Mouse (Mus musculus) thymus, adult 2 months (tissue): ENCODE results near the gene Irx3. TPM values are rescaled to one million over a fixed set of nuclear protein-coding genes. Genes with fewer than 3 reads are reported as not detected.
A peak's percentile ranks its signal among the peaks of the same experiment; 100 is the strongest.

Experiments
- DNase-seq: peaks from one replicate; pipeline ENCODE4 v3.0.0; 2021
- H3K27ac ChIP-seq: fragments of 200-500 bp; 2 replicates; pipeline ENCODE4 v1.5.1; 2012; ENCODE audit warnings: low read length, control low read depth; ENCODE audit not compliant: control insufficient read depth, insufficient read depth
- H3K27me3 ChIP-seq: fragments of 200-500 bp; 2 replicates; pipeline ENCODE4 v1.6.1; 2012; ENCODE audit warnings: mild to moderate bottlenecking, low read length, moderate library complexity, mixed read lengths; ENCODE audit not compliant: control insufficient read depth, insufficient read depth
- H3K36me3 ChIP-seq: fragments of 200-500 bp; 2 replicates; pipeline ENCODE4 v1.6.1; 2012; ENCODE audit warnings: mild to moderate bottlenecking, low read length, moderate library complexity; ENCODE audit not compliant: control insufficient read depth, insufficient read depth
- H3K4me1 ChIP-seq: fragments of 200-500 bp; replicated peaks from 2 replicates; pipeline ENCODE4 v1.6.1; 2012; ENCODE audit warnings: low read length; ENCODE audit not compliant: control insufficient read depth, insufficient read depth
- H3K4me3 ChIP-seq: fragments of 200-500 bp; 2 replicates; pipeline ENCODE4 v1.5.1; 2012; ENCODE audit warnings: mild to moderate bottlenecking, low read length, control low read depth, moderate library complexity; ENCODE audit not compliant: control insufficient read depth, insufficient read depth
- CTCF ChIP-seq: fragments of 200-500 bp; IDR thresholded peaks from 2 replicates; pipeline ENCODE4 v1.5.1; 2012; ENCODE audit warnings: mild to moderate bottlenecking, control low read depth, low read length, moderate library complexity, borderline replicate concordance; ENCODE audit not compliant: control insufficient read depth, poor library complexity, insufficient read depth; ENCODE audit errors: extremely low read depth
- POLR2A ChIP-seq: fragments of 200-500 bp; IDR thresholded peaks from 2 replicates; pipeline ENCODE4 v1.6.1; 2012; ENCODE audit warnings: mild to moderate bottlenecking, low read length, control low read depth, moderate library complexity; ENCODE audit not compliant: control insufficient read depth, poor library complexity, insufficient read depth; ENCODE audit errors: extremely low read depth
- WGBS: fragments of 180-500 bp; shearing (Covaris S2); methylation state at CpG from one replicate; pipeline ENCODE4 v1.1.7; 2018; 5-methylcytosine and 5-hydroxymethylcytosine counted together
- polyA plus RNA-seq: library from polyadenylated mRNA; depleted of rRNA; stranded (reverse); fragments of >200 nt; gene quantifications from 2 replicates; pipeline ENCODE4 v1.2.3, GENCODE M21; 2012; rRNA removed

Irx3 gene
- polyA plus RNA-seq = 1.7 and 2.9 TPM in 2 replicates

GRCm38 (mm10) chr8:91801839-91802238 is at the start of gene Irx3:
Gene Irx3 (minus strand): TSS chr8:91802067.
- H3K4me3 ChIP-seq = peak within 1 kb of the TSS; percentile 17
- no peak for DNase-seq
- no peaks in the 10 kb centered on the region for H3K36me3 ChIP-seq
- peaks cover 7% of the 10 kb centered on the region for H3K4me1 ChIP-seq
- 1% methylated on average over 30 of the region's 33 CpGs for WGBS
- TF ChIP-seq POLR2A (no peak), CTCF (no peak)
- H3K27ac ChIP-seq = no peak within 1 kb of the TSS
- H3K27me3 ChIP-seq = peaks cover 36% of the 10 kb centered on the region; the same call in 1 of the 2 replicates

- Histone ChIP-seq H3K36me3 (no peaks in the 10 kb centered on the region), H3K27me3 (no peaks in the 10 kb centered on the region), H3K27ac (no peak overlapping the region), H3K4me3 (no peak overlapping the region), H3K4me1 (no peaks in the 10 kb centered on the region)
- DNase-seq = no peak
- whole genome bisulfite sequencing = 94% methylated on average over 10 of the region's 10 CpGs
- TF ChIP-seq CTCF (no peak), POLR2A (no peak)
Measured at GRCm38 (mm10) chr8:91851359-91851758, 49.5 kb upstream of the Irx3 start.

GRCm38 (mm10) chr8:91849984-91850383 is 48.1 kb upstream of the Irx3 start:
- 93% methylated on average over 6 of the region's 6 CpGs for WGBS
- TF ChIP-seq POLR2A = no peak
- no peak for TF ChIP-seq CTCF
- no peak overlapping the region for H3K27ac ChIP-seq

GRCm38 (mm10) chr8:91849529-91849928 is 47.7 kb upstream of the Irx3 start:
- TF ChIP-seq POLR2A (no peak), CTCF (no peak)
- H3K36me3 ChIP-seq = no peaks in the 10 kb centered on the region
- WGBS = 89% methylated on average over 8 of the region's 8 CpGs
- H3K4me3 ChIP-seq = no peak overlapping the region
- no peak overlapping the region for H3K27ac ChIP-seq
- no peaks in the 10 kb centered on the region for H3K27me3 ChIP-seq
- no peaks in the 10 kb centered on the region for H3K4me1 ChIP-seq
- no peak for DNase-seq

More at GRCm38 (mm10) chr8:91849984-91850383, 48.1 kb upstream of the Irx3 start:
- Histone ChIP-seq H3K27me3 (no peaks in the 10 kb centered on the region), H3K36me3 (no peaks in the 10 kb centered on the region), H3K4me3 (no peak overlapping the region), H3K4me1 (no peaks in the 10 kb centered on the region)
- DNase-seq = no peak

- Histone ChIP-seq H3K36me3 (no peaks in the 10 kb centered on the region), H3K27me3 (no peaks in the 10 kb centered on the region), H3K4me3 (no peak overlapping the region), H3K4me1 (no peaks in the 10 kb centered on the region), H3K27ac (no peak overlapping the region)
- WGBS = 79% methylated on average over 3 of the region's 3 CpGs
- TF ChIP-seq CTCF (no peak), POLR2A (no peak)
- no peak for DNase-seq
Measured at GRCm38 (mm10) chr8:91845641-91846040, 43.8 kb upstream of the Irx3 start.

- no peak for TF ChIP-seq POLR2A
- no peak for TF ChIP-seq CTCF
- Histone ChIP-seq H3K36me3 (no peaks in the 10 kb centered on the region), H3K27me3 (no peaks in the 10 kb centered on the region), H3K4me3 (no peak overlapping the region), H3K27ac (no peak overlapping the region), H3K4me1 (no peaks in the 10 kb centered on the region)
- WGBS = 61% methylated on average over 1 of the region's 1 CpGs
- no peak for DNase-seq
Measured at GRCm38 (mm10) chr8:91837131-91837530, 35.3 kb upstream of the Irx3 start.

GRCm38 (mm10) chr8:91836685-91837084 is 34.8 kb upstream of the Irx3 start:
- Histone ChIP-seq H3K27ac (no peak overlapping the region), H3K4me1 (no peaks in the 10 kb centered on the region), H3K27me3 (no peaks in the 10 kb centered on the region), H3K4me3 (no peak overlapping the region), H3K36me3 (no peaks in the 10 kb centered on the region)
- DNase-seq = no peak
- TF ChIP-seq POLR2A (no peak), CTCF (no peak)
- WGBS = 78% methylated on average over 9 of the region's 9 CpGs
